Mouse (Mus musculus): ENCODE results near the gene Acp7. TPM values are rescaled to one million over a fixed set of nuclear protein-coding genes. Genes with fewer than 3 reads are reported as not detected.

Acp7 gene
- total and polyA plus RNA-seq, 2 experiments from 2014 or later: 0.22 to 2.6 TPM

DNA sequence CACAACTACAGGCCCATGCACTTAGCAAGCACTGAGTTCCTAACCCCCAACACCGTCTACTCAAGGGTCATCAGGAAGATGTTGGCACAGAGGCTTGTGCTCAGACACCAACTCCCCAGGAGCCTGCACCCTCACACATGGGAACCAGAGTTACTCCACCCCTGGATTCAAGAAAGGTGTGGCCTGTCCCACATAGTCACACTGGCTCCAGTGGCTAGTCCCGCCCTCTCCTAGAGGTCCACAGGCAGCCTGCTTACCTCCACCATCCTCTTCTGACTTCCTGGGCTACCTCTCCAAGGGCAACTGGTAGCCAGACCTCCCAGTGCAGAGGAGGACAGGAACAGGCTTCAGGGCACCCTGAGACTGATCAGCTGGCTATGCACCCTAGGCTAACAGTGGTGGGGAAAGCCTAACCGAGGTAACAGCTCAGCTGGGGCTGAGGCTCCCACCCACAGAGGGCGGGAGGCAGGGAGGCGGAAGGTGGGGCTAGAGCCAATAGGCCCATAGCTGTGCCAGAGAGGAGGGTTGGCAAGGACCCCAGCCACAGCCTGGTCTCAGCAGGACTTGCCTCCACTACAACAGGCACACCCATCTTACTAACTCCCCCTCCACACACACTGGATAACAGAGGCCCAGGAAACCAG, 54.7 kb downstream of the Acp7 start:
- 76% methylated on average over 5 of the region's 5 CpGs for WGBS
- H3K4me3 ChIP-seq (ENCODE audit: low read depth, low read length): no peak overlapping the region
- H3K27me3 ChIP-seq (ENCODE audit: insufficient read depth, low read length): no peaks in the 10 kb centered on the region
- DNase-seq (ENCODE audit: low spot score) (peak; percentile 64), ATAC-seq (ENCODE audit: low FRiP score) (0 out of 2 replicates have a peak, but pooled peaks have one; percentile 32)
- H3K36me3 ChIP-seq (ENCODE audit: insufficient read depth, low read length): no peaks in the 10 kb centered on the region
- TF ChIP-seq CTCF (IDR thresholded peaks at IDR 0.05): no peak
- no peaks in the 10 kb centered on the region for H3K4me1 ChIP-seq (ENCODE audit: insufficient read depth, low read length)
- no peak overlapping the region for H3K27ac ChIP-seq (ENCODE audit: low read depth, low read length)
- no peaks in the 10 kb centered on the region for H3K9me3 ChIP-seq (ENCODE audit: low read length)
- no peak overlapping the region for H3K4me2 ChIP-seq (ENCODE audit: low read depth, low read length, poor library complexity, severe bottlenecking)
- H3K9ac ChIP-seq (replicated peaks; ENCODE audit: low read length, poor library complexity, severe bottlenecking): no peak overlapping the region

DNA sequence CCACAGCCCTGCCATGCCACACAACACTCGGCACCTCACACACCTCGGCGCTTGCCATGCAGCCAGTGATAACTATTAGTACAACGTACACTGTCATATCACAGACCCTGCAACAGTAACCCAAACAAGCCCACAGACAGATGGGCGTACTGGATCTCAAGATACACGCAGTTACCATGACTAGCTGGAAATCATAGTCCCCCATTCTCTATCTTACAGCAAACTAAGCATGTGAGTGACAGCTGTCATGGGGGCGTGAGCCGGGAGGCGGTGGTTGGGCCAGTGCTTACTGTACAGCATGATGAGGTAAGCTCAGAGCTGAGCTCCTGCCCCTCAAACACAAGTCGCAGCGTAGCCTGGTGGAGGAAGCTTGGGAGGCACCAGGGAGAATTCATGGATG, 55.5 kb downstream of the Acp7 start:
- ATAC-seq (ENCODE audit: low FRiP score) (no peak), DNase-seq (ENCODE audit: low spot score) (no peak)
- Histone ChIP-seq H3K27ac (ENCODE audit: low read depth, low read length) (no peak overlapping the region), H3K9me3 (ENCODE audit: low read length) (no peaks in the 10 kb centered on the region), H3K36me3 (ENCODE audit: insufficient read depth, low read length) (no peaks in the 10 kb centered on the region), H3K9ac (replicated peaks; ENCODE audit: low read length, poor library complexity, severe bottlenecking) (no peak overlapping the region), H3K4me1 (ENCODE audit: insufficient read depth, low read length) (no peaks in the 10 kb centered on the region), H3K4me2 (ENCODE audit: low read depth, low read length, poor library complexity, severe bottlenecking) (no peak overlapping the region), H3K27me3 (ENCODE audit: insufficient read depth, low read length) (no peaks in the 10 kb centered on the region), H3K4me3 (ENCODE audit: low read depth, low read length) (no peak overlapping the region)
- 96% methylated on average over 11 of the region's 11 CpGs for WGBS
- TF ChIP-seq CTCF (IDR thresholded peaks at IDR 0.05): no peak

DNA sequence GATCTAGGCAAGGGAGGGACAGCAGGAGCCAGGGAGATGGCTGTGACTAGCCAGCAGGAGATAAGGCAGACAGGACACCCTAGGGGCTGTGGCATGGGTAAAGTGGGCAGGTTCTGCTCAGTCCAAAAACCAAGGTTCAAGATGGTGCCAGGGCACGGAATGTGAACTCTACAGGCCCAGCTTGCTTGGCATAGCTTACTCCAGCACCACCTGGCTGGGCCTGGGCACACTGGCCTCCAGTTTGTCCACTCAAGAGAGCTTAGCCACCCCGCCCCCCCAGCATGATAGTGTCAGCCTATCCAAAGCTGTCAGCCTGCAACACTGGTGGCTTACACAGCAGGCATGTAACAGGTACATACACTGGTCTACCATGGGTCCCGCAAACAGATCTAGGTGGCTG, 57.9 kb downstream of the Acp7 start:
- H3K4me3 ChIP-seq (ENCODE audit: low read depth, low read length): no peak overlapping the region
- no peak overlapping the region for H3K9ac ChIP-seq (replicated peaks; ENCODE audit: low read length, poor library complexity, severe bottlenecking)
- 96% methylated on average over 3 of the region's 3 CpGs for WGBS
- no peaks in the 10 kb centered on the region for H3K4me1 ChIP-seq (ENCODE audit: insufficient read depth, low read length)
- no peaks in the 10 kb centered on the region for H3K27me3 ChIP-seq (ENCODE audit: insufficient read depth, low read length)
- H3K27ac ChIP-seq (ENCODE audit: low read depth, low read length): no peak overlapping the region
- DNase-seq (ENCODE audit: low spot score) (no peak), ATAC-seq (ENCODE audit: low FRiP score) (no peak)
- peaks cover 3% of the 10 kb centered on the region; the same call in 1 of the 2 replicates for H3K36me3 ChIP-seq (ENCODE audit: insufficient read depth, low read length)
- TF ChIP-seq CTCF (IDR thresholded peaks at IDR 0.05): no peak
- no peaks in the 10 kb centered on the region for H3K9me3 ChIP-seq (ENCODE audit: low read length)
- H3K4me2 ChIP-seq (ENCODE audit: low read depth, low read length, poor library complexity, severe bottlenecking): no peak overlapping the region

DNA sequence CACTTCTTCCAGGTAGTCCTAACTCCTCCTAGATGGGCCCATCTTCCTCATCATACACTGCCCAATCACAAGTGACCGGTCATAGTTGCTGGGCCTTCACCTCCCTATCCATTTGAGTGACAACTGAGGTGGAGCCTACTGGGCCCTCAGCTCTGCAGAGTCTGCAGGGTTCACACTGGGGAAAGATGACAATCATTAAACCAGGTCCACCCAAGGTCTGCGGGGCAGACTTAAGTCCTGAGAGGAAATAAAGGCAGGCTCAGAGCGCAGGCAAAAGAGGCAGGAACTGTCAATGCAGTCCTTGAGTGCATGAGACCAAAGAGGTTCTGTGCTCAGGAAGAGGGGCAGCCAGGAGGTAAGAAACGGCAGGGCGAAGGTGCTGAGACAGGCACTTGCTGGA, 58.4 kb downstream of the Acp7 start:
- no peaks in the 10 kb centered on the region for H3K9me3 ChIP-seq (ENCODE audit: low read length)
- H3K36me3 ChIP-seq (ENCODE audit: insufficient read depth, low read length): peaks cover 5% of the 10 kb centered on the region
- no peak overlapping the region for H3K27ac ChIP-seq (ENCODE audit: low read depth, low read length)
- H3K27me3 ChIP-seq (ENCODE audit: insufficient read depth, low read length): no peaks in the 10 kb centered on the region
- H3K4me1 ChIP-seq (ENCODE audit: insufficient read depth, low read length): no peaks in the 10 kb centered on the region
- no peak overlapping the region for H3K4me3 ChIP-seq (ENCODE audit: low read depth, low read length)
- no peak overlapping the region for H3K4me2 ChIP-seq (ENCODE audit: low read depth, low read length, poor library complexity, severe bottlenecking)
- TF ChIP-seq CTCF (IDR thresholded peaks at IDR 0.05): no peak
- 92% methylated on average over 5 of the region's 5 CpGs for WGBS
- ATAC-seq (ENCODE audit: low FRiP score): no peak
- H3K9ac ChIP-seq (replicated peaks; ENCODE audit: low read length, poor library complexity, severe bottlenecking): no peak overlapping the region
- no peak for DNase-seq (ENCODE audit: low spot score)

DNA sequence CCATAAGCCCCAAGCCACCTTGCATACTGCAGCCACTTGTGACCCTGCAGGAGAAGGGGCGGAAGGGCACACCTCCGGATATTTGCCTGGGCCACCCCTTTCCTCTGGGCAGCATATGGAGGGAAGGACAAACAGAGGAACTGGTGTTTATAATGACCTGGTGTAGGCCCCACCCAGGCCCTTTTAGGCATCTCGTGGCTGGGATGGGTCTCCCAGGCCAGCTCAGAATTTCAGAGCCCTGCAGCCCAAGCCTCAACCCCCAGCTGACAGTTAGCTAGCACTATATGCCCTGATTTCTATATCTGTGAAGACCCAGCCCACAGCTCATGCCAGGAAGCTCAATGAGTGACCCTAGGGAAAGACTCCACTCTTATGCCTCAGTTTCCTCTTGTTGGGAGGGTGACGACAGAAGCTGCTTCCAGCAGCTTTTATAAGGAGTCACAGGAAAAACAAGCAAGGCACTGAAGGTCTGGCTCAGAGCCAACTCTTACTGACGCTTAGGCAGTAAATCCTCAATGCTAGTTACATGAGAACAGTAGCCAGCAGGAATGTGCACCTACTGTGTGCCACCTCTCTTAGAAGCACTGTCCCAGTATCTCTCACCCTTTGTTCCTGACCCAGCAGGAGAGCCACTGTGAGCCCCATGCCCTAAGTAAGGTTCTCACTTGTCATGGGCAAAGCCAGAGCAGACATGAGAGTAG, 60.0 kb downstream of the Acp7 start:
- WGBS: 46% methylated on average over 5 of the region's 5 CpGs
- DNase-seq (ENCODE audit: low spot score): peak; percentile 44
- H3K9ac ChIP-seq (replicated peaks; ENCODE audit: low read length, poor library complexity, severe bottlenecking): no peak overlapping the region
- H3K4me3 ChIP-seq (ENCODE audit: low read depth, low read length): no peak overlapping the region
- ATAC-seq (ENCODE audit: low FRiP score): no peak
- no peaks in the 10 kb centered on the region for H3K27me3 ChIP-seq (ENCODE audit: insufficient read depth, low read length)
- H3K27ac ChIP-seq (ENCODE audit: low read depth, low read length): no peak overlapping the region
- peaks cover 20% of the 10 kb centered on the region for H3K36me3 ChIP-seq (ENCODE audit: insufficient read depth, low read length)
- H3K4me1 ChIP-seq (ENCODE audit: insufficient read depth, low read length): no peaks in the 10 kb centered on the region
- H3K9me3 ChIP-seq (ENCODE audit: low read length): no peaks in the 10 kb centered on the region
- no peak overlapping the region for H3K4me2 ChIP-seq (ENCODE audit: low read depth, low read length, poor library complexity, severe bottlenecking)
- no peak for TF ChIP-seq CTCF (IDR thresholded peaks at IDR 0.05)

DNA sequence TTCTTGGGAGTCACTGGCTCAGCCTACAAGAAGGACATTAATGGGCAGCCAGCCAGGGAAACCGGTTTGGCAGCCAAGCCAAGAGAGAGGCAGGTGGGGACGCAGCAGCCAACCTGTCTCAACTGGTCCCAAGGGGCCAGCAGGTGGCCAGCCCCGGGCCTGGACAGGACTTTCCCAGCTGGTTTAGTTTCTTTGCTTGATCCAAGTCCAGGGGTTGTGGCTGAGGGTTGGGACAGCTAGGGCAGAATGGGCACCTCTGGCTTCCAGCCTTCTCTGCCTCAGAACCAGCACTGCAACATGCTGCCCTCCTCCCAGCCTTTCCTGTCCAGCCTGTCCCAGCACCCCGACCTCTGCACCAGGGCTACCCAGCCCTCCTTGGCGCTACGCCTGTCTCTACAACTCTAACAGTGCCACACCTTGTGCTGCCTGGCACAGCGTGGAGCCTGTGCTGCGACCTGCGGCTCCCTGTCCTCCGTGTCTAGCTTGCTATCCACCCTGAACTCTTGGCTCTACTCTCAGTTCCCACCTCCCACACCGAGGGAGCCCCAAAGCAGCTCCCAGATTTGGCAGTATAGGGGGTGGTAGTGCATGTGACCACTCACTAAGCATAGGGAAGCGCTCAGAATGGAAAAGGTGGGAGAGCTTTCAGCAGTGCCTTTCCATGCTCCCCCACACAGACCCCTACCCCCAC, 60.7 kb downstream of the Acp7 start:
- H3K27me3 ChIP-seq (ENCODE audit: insufficient read depth, low read length): no peaks in the 10 kb centered on the region
- H3K9me3 ChIP-seq (ENCODE audit: low read length): no peaks in the 10 kb centered on the region
- no peak overlapping the region for H3K4me3 ChIP-seq (ENCODE audit: low read depth, low read length)
- DNase-seq (ENCODE audit: low spot score) (peak; percentile 51), ATAC-seq (ENCODE audit: low FRiP score) (no peak)
- H3K4me1 ChIP-seq (ENCODE audit: insufficient read depth, low read length): no peaks in the 10 kb centered on the region
- H3K4me2 ChIP-seq (ENCODE audit: low read depth, low read length, poor library complexity, severe bottlenecking): no peak overlapping the region
- H3K27ac ChIP-seq (ENCODE audit: low read depth, low read length): no peak overlapping the region
- WGBS: 67% methylated on average over 12 of the region's 12 CpGs
- TF ChIP-seq CTCF (IDR thresholded peaks at IDR 0.05): no peak
- H3K9ac ChIP-seq (replicated peaks; ENCODE audit: low read length, poor library complexity, severe bottlenecking): no peak overlapping the region
- peaks cover 24% of the 10 kb centered on the region for H3K36me3 ChIP-seq (ENCODE audit: insufficient read depth, low read length)

Data from midbrain, postnatal 0 days (tissue).